Mouse (Mus musculus) thymus, adult 2 months (tissue): ENCODE data around the gene Tbc1d15.

Source experiments
- CTCF ChIP-seq: fragments of 200-500 bp; IDR thresholded peaks from 2 replicates; pipeline ENCODE4 v1.5.1; 2012; ENCODE audit warnings: mild to moderate bottlenecking, control low read depth, low read length, moderate library complexity, borderline replicate concordance; ENCODE audit not compliant: control insufficient read depth, poor library complexity, insufficient read depth; ENCODE audit errors: extremely low read depth
- POLR2A ChIP-seq: fragments of 200-500 bp; IDR thresholded peaks from 2 replicates; pipeline ENCODE4 v1.6.1; 2012; ENCODE audit warnings: mild to moderate bottlenecking, low read length, control low read depth, moderate library complexity; ENCODE audit not compliant: control insufficient read depth, poor library complexity, insufficient read depth; ENCODE audit errors: extremely low read depth

DNA sequence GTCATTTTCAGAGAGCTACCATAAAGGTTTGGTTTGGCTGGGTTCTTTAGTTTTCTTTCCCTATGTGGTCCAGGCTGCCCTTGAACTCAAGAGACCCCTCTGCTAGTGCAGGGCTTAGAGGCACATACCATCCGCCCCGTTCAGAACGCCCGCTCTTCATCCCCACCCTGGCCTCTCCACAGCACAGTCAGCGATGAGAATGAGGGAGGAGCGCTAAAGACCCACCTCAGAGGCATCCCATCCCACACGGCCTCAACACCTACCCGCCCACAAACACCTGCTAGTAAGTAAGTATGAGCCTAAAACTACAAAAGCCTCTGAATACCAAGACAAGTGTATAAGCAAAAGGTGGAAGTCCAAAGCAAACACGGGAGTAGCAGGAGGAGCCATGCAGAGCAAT lies 15.8 kb downstream of the Tbc1d15 start:
- TF ChIP-seq CTCF (no peak), POLR2A (no peak)
